Mouse (Mus musculus): Measurements from ENCODE around the gene Cib1. TPM values are rescaled to one million over a fixed set of nuclear protein-coding genes. Genes with fewer than 3 reads are reported as not detected.

Cib1 gene
- polyA plus RNA-seq, 1 experiment from 2014 or later, result 53.7 TPM

DNA sequence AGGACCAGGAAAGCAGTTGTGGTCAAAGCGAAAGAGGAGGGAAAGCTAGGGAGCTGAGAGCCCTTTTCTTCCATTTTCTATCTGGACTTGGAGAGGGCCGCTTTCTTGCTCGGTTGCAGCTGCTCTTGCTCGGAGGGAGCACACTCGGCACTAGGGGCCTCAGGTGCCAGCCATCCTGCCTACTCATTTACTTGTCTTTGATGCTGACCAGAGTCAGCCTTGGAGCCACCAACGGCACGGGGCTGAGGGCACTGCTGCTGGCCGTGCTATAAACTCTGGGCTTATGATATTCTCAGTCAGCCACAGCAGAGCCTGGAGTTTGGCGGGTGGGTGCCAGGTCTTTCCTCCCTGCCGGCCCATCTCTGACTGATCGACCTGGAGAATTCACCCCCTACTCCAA is 33.8 kb downstream of the Cib1 start:
- no peaks in the 10 kb centered on the region for H3K36me3 ChIP-seq (replicated peaks; ENCODE audit: control insufficient read depth, insufficient read depth, low read depth, low read length)
- ATAC-seq (replicated peaks; ENCODE audit: insufficient number of reproducible peaks, low FRiP score, low TSS enrichment, low read depth) (peak; percentile 14), DNase-seq (ENCODE audit: low spot score) (no peak)
- peak overlapping the region; percentile 92 for H3K27ac ChIP-seq (replicated peaks; ENCODE audit: low read depth, low read length)
- peak overlapping the region; percentile 84 for H3K4me2 ChIP-seq (ENCODE audit: low read depth, low read length)
- H3K27me3 ChIP-seq (ENCODE audit: control insufficient read depth, insufficient read depth, low read length), result no peaks in the 10 kb centered on the region
- H3K9ac ChIP-seq (replicated peaks; ENCODE audit: low read length), result peak overlapping the region; percentile 83
- H3K9me3 ChIP-seq (replicated peaks; ENCODE audit: control insufficient read depth, low read length), result no peaks in the 10 kb centered on the region
- H3K4me1 ChIP-seq (ENCODE audit: control insufficient read depth, insufficient read depth, low read length), result no peaks in the 10 kb centered on the region
- WGBS, result 1% methylated on average over 11 of the region's 11 CpGs
- H3K4me3 ChIP-seq (ENCODE audit: low read depth, low read length), result peak overlapping the region; percentile 66

DNA sequence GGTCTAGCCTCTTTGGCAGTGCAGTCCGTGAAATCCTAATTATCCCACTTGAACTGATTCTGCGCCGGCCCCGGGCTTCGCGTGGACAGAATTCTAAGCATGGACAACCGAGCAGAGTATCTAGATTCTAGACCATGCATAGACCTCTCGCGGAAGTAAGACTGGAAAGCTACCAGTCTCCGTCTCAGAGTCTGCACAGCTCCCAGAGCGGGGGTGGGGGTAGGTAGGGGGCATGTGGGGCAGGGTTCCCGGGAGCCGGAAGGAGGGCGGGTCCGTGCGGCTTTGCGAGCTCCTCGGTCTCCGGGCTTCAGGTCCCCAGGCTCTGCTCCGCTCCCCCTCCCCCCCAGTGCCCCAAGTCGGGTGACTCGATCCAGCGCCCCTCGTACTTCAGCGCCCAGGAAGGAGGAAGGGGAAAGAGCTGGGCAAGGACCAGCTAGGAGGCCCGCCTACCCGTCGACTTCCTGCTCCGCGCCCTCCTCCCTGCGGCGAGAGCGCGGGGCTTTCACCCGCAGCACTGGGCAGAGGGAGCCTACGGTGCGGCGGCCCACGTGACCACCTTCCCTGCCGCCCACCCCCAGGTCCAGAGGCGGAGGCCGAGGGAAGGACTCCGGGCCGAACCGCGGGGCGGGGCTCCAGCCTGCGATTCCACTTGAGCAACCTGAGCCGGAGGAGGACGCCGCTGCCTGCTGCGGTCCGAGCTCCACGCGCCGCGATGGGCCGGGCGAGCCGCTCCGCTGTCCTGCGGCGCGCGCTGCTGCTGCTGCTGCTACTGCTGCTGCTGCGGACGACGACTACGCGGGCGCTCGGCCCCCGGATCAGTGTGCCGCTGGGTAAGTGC is 34.5 kb downstream of the Cib1 start:
- H3K9ac ChIP-seq (replicated peaks; ENCODE audit: low read length), result peak overlapping the region; percentile 83
- H3K27me3 ChIP-seq (ENCODE audit: control insufficient read depth, insufficient read depth, low read length), result no peaks in the 10 kb centered on the region
- no peaks in the 10 kb centered on the region for H3K36me3 ChIP-seq (replicated peaks; ENCODE audit: control insufficient read depth, insufficient read depth, low read depth, low read length)
- H3K4me2 ChIP-seq (ENCODE audit: low read depth, low read length), result peak overlapping the region; percentile 84
- peak overlapping the region; percentile 66 for H3K4me3 ChIP-seq (ENCODE audit: low read depth, low read length)
- peak; percentile 94 for ATAC-seq (replicated peaks; ENCODE audit: insufficient number of reproducible peaks, low FRiP score, low TSS enrichment, low read depth)
- no peaks in the 10 kb centered on the region for H3K9me3 ChIP-seq (replicated peaks; ENCODE audit: control insufficient read depth, low read length)
- no peaks in the 10 kb centered on the region for H3K4me1 ChIP-seq (ENCODE audit: control insufficient read depth, insufficient read depth, low read length)
- DNase-seq (ENCODE audit: low spot score), result peak; percentile 94
- WGBS, result under 1% methylated on average over 68 of the region's 74 CpGs
- H3K27ac ChIP-seq (replicated peaks; ENCODE audit: low read depth, low read length), result peak overlapping the region; percentile 92

DNA sequence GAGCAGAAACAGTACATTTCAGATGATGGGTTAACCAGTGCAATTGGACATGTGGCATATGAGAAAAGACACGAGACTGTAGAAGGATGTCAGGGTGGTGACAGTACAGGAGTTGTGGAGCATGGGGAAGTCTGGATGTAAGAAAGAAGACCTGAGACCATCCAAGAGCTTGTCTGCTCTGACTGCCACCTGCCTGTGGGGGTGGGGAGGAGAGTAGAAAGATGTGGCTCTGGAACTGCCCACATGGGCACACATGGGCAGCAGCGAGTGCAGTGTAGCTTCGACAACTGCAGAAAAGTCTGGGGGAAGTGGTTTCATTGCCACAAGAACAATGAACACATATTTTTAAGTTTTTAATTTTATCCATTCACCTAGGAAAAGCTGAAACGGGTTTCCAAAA is 35.2 kb downstream of the Cib1 start:
- Histone ChIP-seq H3K4me2 (ENCODE audit: low read depth, low read length) (peak overlapping the region; percentile 84), H3K27me3 (ENCODE audit: control insufficient read depth, insufficient read depth, low read length) (no peaks in the 10 kb centered on the region), H3K36me3 (replicated peaks; ENCODE audit: control insufficient read depth, insufficient read depth, low read depth, low read length) (no peaks in the 10 kb centered on the region), H3K4me3 (ENCODE audit: low read depth, low read length) (peak overlapping the region; percentile 66), H3K9ac (replicated peaks; ENCODE audit: low read length) (no peak overlapping the region; the same call in 1 of the 2 replicates), H3K27ac (replicated peaks; ENCODE audit: low read depth, low read length) (no peak overlapping the region), H3K4me1 (ENCODE audit: control insufficient read depth, insufficient read depth, low read length) (peaks cover under 1% of the 10 kb centered on the region; the same call in 1 of the 2 replicates), H3K9me3 (replicated peaks; ENCODE audit: control insufficient read depth, low read length) (no peaks in the 10 kb centered on the region)
- no peak for ATAC-seq (replicated peaks; ENCODE audit: insufficient number of reproducible peaks, low FRiP score, low TSS enrichment, low read depth)
- 16% methylated on average over 4 of the region's 4 CpGs for WGBS
- DNase-seq (ENCODE audit: low spot score), result no peak

DNA sequence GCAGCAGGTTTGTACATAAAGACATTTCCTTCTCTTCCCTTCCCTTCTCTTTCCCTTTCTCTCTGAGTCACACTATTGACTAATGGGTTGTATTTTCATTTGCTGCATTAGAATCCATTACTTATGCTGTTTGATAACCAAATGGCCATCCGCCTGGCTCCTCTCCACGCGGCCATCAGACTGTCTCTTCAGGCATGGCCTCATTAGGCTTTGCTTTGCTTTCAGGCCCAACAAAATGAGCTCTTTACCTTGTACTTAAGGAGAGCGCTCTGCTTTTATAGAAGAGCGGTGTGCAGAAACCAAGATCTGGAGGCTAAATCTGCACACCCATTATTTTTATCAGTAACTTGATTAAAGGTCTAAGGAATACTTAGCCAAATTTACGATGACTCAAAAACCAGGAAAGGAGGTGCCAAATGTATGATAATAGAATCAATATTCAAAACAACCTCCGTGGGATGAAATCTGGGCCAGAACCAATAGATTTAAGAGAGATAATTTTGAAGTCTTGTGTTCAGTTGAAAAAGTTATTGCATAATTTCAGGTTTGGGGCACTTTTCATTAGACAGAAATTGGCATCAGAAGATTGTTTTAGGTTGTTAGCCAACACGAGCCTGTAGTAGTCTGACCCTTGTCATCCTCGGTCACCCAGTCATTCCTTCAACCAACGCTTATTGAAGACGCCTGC is 36.9 kb downstream of the Cib1 start:
- no peaks in the 10 kb centered on the region for H3K9me3 ChIP-seq (replicated peaks; ENCODE audit: control insufficient read depth, low read length)
- ATAC-seq (replicated peaks; ENCODE audit: insufficient number of reproducible peaks, low FRiP score, low TSS enrichment, low read depth) (no peak), DNase-seq (ENCODE audit: low spot score) (no peak)
- H3K4me2 ChIP-seq (ENCODE audit: low read depth, low read length), result no peak overlapping the region
- H3K36me3 ChIP-seq (replicated peaks; ENCODE audit: control insufficient read depth, insufficient read depth, low read depth, low read length), result no peaks in the 10 kb centered on the region
- H3K4me1 ChIP-seq (ENCODE audit: control insufficient read depth, insufficient read depth, low read length), result peaks cover 4% of the 10 kb centered on the region; the same call in 1 of the 2 replicates
- no peak overlapping the region for H3K9ac ChIP-seq (replicated peaks; ENCODE audit: low read length)
- no peak overlapping the region for H3K27ac ChIP-seq (replicated peaks; ENCODE audit: low read depth, low read length)
- 89% methylated on average over 10 of the region's 11 CpGs for WGBS
- no peaks in the 10 kb centered on the region for H3K27me3 ChIP-seq (ENCODE audit: control insufficient read depth, insufficient read depth, low read length)
- H3K4me3 ChIP-seq (ENCODE audit: low read depth, low read length), result no peak overlapping the region

DNA sequence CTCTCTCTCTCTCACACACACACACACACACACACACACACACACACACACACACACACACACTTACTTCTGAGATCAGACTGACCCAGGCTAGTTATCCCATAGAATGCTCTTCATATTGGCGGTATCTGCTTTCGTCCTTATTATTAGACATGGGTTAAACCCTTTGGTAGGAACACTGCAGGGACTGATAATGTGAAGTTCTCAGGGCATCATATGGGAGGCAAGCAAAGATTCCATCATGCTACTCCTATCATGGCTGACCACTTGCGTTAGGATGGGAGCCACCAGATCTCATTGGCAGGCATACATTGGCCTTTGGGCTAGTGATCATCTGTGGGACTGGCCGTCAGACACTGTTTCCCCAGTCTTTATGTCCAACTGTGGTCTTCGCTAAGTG is 37.5 kb downstream of the Cib1 start:
- Histone ChIP-seq H3K4me3 (ENCODE audit: low read depth, low read length) (no peak overlapping the region), H3K27ac (replicated peaks; ENCODE audit: low read depth, low read length) (no peak overlapping the region), H3K4me2 (ENCODE audit: low read depth, low read length) (no peak overlapping the region), H3K27me3 (ENCODE audit: control insufficient read depth, insufficient read depth, low read length) (no peaks in the 10 kb centered on the region), H3K9ac (replicated peaks; ENCODE audit: low read length) (no peak overlapping the region), H3K9me3 (replicated peaks; ENCODE audit: control insufficient read depth, low read length) (no peaks in the 10 kb centered on the region), H3K4me1 (ENCODE audit: control insufficient read depth, insufficient read depth, low read length) (peaks cover 4% of the 10 kb centered on the region; the same call in 1 of the 2 replicates), H3K36me3 (replicated peaks; ENCODE audit: control insufficient read depth, insufficient read depth, low read depth, low read length) (no peaks in the 10 kb centered on the region)
- ATAC-seq (replicated peaks; ENCODE audit: insufficient number of reproducible peaks, low FRiP score, low TSS enrichment, low read depth), result no peak
- DNase-seq (ENCODE audit: low spot score), result no peak
- WGBS, result 88% methylated on average over 5 of the region's 5 CpGs

DNA sequence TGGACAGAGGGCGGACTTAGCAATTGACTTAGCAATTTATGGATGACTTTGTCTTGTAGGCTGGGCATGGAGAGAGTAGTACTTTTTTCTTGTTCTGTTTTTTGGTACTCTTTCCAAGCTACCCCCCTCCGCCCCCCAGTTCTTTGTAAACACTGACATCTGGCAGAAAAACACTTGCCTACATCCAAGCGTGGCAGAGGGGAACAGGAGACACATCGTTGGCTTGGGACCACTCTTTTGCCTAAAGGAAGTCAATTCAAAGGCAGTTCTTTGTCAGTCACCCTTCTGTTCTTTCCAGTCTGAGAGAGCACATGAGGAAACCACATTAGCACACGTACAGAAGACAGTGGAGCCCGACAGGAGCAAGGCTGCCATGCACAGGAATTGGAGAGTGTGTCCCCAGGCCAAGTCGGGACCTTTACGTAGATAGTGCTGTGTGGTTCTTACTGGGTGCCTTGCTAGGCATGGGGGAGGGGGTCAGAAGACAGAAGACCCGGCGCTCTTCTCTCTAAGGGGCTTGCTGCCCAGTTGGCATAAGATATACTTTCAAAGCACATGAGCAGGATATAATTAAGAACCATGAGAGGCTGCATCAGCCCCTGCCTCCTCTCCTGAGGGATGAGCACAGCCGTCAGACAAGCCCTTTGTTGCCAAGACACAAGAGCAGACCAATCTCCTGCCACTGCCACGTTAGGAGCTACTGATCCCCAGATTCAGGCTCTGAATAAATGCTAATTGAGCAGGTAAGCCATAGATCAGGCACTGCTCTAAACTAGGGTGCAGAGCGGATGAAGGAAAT is 38.5 kb downstream of the Cib1 start:
- Histone ChIP-seq H3K9me3 (replicated peaks; ENCODE audit: control insufficient read depth, low read length) (no peaks in the 10 kb centered on the region), H3K4me2 (ENCODE audit: low read depth, low read length) (no peak overlapping the region), H3K27ac (replicated peaks; ENCODE audit: low read depth, low read length) (no peak overlapping the region), H3K9ac (replicated peaks; ENCODE audit: low read length) (no peak overlapping the region), H3K4me1 (ENCODE audit: control insufficient read depth, insufficient read depth, low read length) (peaks cover 4% of the 10 kb centered on the region; the same call in 1 of the 2 replicates), H3K4me3 (ENCODE audit: low read depth, low read length) (no peak overlapping the region), H3K36me3 (replicated peaks; ENCODE audit: control insufficient read depth, insufficient read depth, low read depth, low read length) (no peaks in the 10 kb centered on the region), H3K27me3 (ENCODE audit: control insufficient read depth, insufficient read depth, low read length) (no peaks in the 10 kb centered on the region)
- 64% methylated on average over 13 of the region's 13 CpGs for WGBS
- DNase-seq (ENCODE audit: low spot score) (no peak), ATAC-seq (replicated peaks; ENCODE audit: insufficient number of reproducible peaks, low FRiP score, low TSS enrichment, low read depth) (no peak)

DNA sequence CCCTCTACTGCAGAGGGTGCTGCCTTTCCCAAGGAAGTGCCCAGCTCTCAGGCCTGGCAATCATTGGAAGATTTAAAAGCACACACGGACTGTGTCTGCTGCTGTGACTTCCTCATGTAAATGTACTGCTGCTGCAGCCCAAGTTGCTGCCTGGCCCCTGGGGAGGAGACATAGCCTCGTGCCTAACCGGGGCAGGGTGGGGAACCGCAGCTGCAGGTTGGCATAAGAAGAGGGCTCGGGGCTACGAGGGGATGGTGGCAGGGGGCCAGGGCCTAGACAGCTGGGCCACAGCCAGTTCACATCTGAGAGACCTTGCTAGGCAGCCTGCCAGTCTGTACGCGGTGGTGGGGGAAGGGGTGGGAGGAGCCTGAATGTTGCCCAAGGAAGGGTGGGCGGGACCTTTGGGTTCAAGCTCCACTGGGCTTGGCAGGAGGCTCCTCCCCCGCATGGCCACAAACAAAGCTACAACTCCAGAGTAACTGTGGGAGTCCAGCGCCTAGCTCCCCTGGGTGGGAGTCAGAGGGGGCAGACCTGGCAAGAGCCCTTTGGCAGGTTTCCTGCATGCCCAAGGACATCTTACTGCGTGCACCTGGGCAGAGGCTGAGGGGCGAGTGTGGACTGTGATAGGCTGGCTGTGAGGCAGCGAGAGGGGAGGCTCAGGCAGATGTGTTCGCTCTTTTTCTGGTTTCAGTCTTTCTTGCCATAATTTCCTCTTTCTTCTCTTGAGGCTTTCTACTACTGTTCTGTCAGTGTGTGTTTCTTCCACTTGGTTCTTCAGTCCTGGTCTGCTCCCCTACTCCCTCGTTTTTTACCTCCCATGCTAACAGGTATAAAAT is 40.2 kb downstream of the Cib1 start:
- WGBS, result 10% methylated on average over 16 of the region's 16 CpGs
- H3K4me2 ChIP-seq (ENCODE audit: low read depth, low read length), result peak overlapping the region; percentile 41
- peaks cover 4% of the 10 kb centered on the region; the same call in 1 of the 2 replicates for H3K4me1 ChIP-seq (ENCODE audit: control insufficient read depth, insufficient read depth, low read length)
- ATAC-seq (replicated peaks; ENCODE audit: insufficient number of reproducible peaks, low FRiP score, low TSS enrichment, low read depth) (peak; percentile 83), DNase-seq (ENCODE audit: low spot score) (peak; percentile 86)
- peak overlapping the region; percentile 12; the same call in 1 of the 2 replicates for H3K4me3 ChIP-seq (ENCODE audit: low read depth, low read length)
- no peaks in the 10 kb centered on the region for H3K9me3 ChIP-seq (replicated peaks; ENCODE audit: control insufficient read depth, low read length)
- peak overlapping the region; percentile 52; the same call in 1 of the 2 replicates for H3K27ac ChIP-seq (replicated peaks; ENCODE audit: low read depth, low read length)
- no peaks in the 10 kb centered on the region for H3K36me3 ChIP-seq (replicated peaks; ENCODE audit: control insufficient read depth, insufficient read depth, low read depth, low read length)
- peak overlapping the region; percentile 40 for H3K9ac ChIP-seq (replicated peaks; ENCODE audit: low read length)
- no peaks in the 10 kb centered on the region for H3K27me3 ChIP-seq (ENCODE audit: control insufficient read depth, insufficient read depth, low read length)

All from embryonic facial prominence, embryonic 11.5 days (tissue).